ENCODE assay signal across 11 mouse cellular contexts in genomic region chr14:25555848-25556247, GRCm38 (mm10).
DNase-seq lines count a peak whose midpoint lies in the region; ATAC-seq lines count a peak whose summit lies in the region.
"Had no signal": no experiment of that assay in that cellular context is flagged by ENCODE, and none has a peak within 500 bp of the region (broad histone marks: within the 10 kb centered on the region; RNA-seq: fewer than 3 reads in every experiment).

No protein-coding gene starts in this region.

- 0 out of 2 replicates have a peak overlapping the region, but pooled peaks have one; percentile 63 for H3K27ac ChIP-seq in heart, embryonic 10.5 days
- no peak overlapping the region; the same call in 1 of the 2 replicates for H3K27ac ChIP-seq in embryonic facial prominence, embryonic 11.5 days (replicated peaks; ENCODE audit: low read depth, low read length)
- H3K27ac ChIP-seq in hindbrain, embryonic 12.5 days = peak overlapping the region; percentile 70
- peak overlapping the region; percentile 84 for H3K27ac ChIP-seq in midbrain, embryonic 13.5 days
- H3K27ac ChIP-seq: liver, embryonic 15.5 days had no signal

- no peak overlapping the region; the same call in 1 of the 2 replicates for H3K4me3 ChIP-seq in heart, embryonic 10.5 days
- H3K4me3 ChIP-seq in embryonic facial prominence, embryonic 11.5 days (ENCODE audit: low read depth, low read length) = no peak overlapping the region
- H3K4me3 ChIP-seq in hindbrain, embryonic 12.5 days = no peak overlapping the region
- no peak overlapping the region for H3K4me3 ChIP-seq in midbrain, embryonic 13.5 days (replicated peaks)
- H3K4me3 ChIP-seq: liver, embryonic 15.5 days had no signal

- intact Hi-C loops in gastrocnemius, postnatal 36 days (cut with DNase I) = no loop called here

- H3K27me3 ChIP-seq in heart, embryonic 10.5 days (ENCODE audit: insufficient read depth, poor library complexity, severe bottlenecking) = no peaks in the 10 kb centered on the region
- no peaks in the 10 kb centered on the region for H3K27me3 ChIP-seq in embryonic facial prominence, embryonic 11.5 days (ENCODE audit: control insufficient read depth, insufficient read depth, low read length)
- no peaks in the 10 kb centered on the region for H3K27me3 ChIP-seq in hindbrain, embryonic 12.5 days
- H3K27me3 ChIP-seq in midbrain, embryonic 13.5 days = no peaks in the 10 kb centered on the region
- H3K27me3 ChIP-seq: liver, embryonic 15.5 days had no signal

- H3K9me3 ChIP-seq in heart, embryonic 10.5 days = no peaks in the 10 kb centered on the region
- H3K9me3 ChIP-seq in embryonic facial prominence, embryonic 11.5 days (replicated peaks; ENCODE audit: control insufficient read depth, low read length) = no peaks in the 10 kb centered on the region
- H3K9me3 ChIP-seq in hindbrain, embryonic 12.5 days (replicated peaks) = no peaks in the 10 kb centered on the region
- no peaks in the 10 kb centered on the region for H3K9me3 ChIP-seq in midbrain, embryonic 13.5 days
- H3K9me3 ChIP-seq: liver, embryonic 15.5 days had no signal

- 0 out of 2 replicates have a peak overlapping the region, but pooled peaks have one; percentile 32 for H3K9ac ChIP-seq in embryonic facial prominence, embryonic 11.5 days (replicated peaks; ENCODE audit: low read length)
- H3K9ac ChIP-seq in hindbrain, embryonic 12.5 days = peak overlapping the region; percentile 41; the same call in 1 of the 2 replicates
- H3K9ac ChIP-seq in midbrain, embryonic 13.5 days (replicated peaks) = peak overlapping the region; percentile 53; the same call in 1 of the 2 replicates
- H3K9ac ChIP-seq: liver, embryonic 15.5 days had no signal

- H3K4me2 ChIP-seq in embryonic facial prominence, embryonic 11.5 days (ENCODE audit: low read depth, low read length) = no peak overlapping the region; the same call in 1 of the 2 replicates
- H3K4me2 ChIP-seq in hindbrain, embryonic 12.5 days (replicated peaks) = peak overlapping the region; percentile 14; the same call in 1 of the 2 replicates
- H3K4me2 ChIP-seq in midbrain, embryonic 13.5 days (replicated peaks) = peak overlapping the region; percentile 30
- H3K4me2 ChIP-seq: liver, embryonic 15.5 days had no signal

- 15% methylated on average over 7 of the region's 7 CpGs for WGBS in heart, embryonic 10.5 days
- 3% methylated on average over 7 of the region's 7 CpGs for WGBS in embryonic facial prominence, embryonic 11.5 days
- 10% methylated on average over 7 of the region's 7 CpGs for WGBS in hindbrain, embryonic 12.5 days
- WGBS in midbrain, embryonic 13.5 days = 5% methylated on average over 7 of the region's 7 CpGs

- DNase-seq in heart, embryonic 10.5 days (ENCODE audit: low spot score) = no peak
- no peak for DNase-seq in heart, adult 18-20 months
- no peak for DNase-seq in embryonic facial prominence, embryonic 11.5 days (ENCODE audit: low spot score)
- no peak for DNase-seq in layer of hippocampus, adult 18-20 months (ENCODE audit: low spot score in 2 of 2)
- no peak for DNase-seq in gastrocnemius, postnatal 36 days
- DNase-seq: adrenal gland, postnatal 25 days; gastrocnemius, postnatal 10 days had no signal

- H3K36me3 ChIP-seq in heart, embryonic 10.5 days = peaks cover 27% of the 10 kb centered on the region
- H3K36me3 ChIP-seq in embryonic facial prominence, embryonic 11.5 days (replicated peaks; ENCODE audit: control insufficient read depth, insufficient read depth, low read depth, low read length) = no peaks in the 10 kb centered on the region
- peaks cover 31% of the 10 kb centered on the region for H3K36me3 ChIP-seq in hindbrain, embryonic 12.5 days
- peaks cover 26% of the 10 kb centered on the region for H3K36me3 ChIP-seq in midbrain, embryonic 13.5 days

- ATAC-seq in embryonic facial prominence, embryonic 11.5 days (replicated peaks; ENCODE audit: insufficient number of reproducible peaks, low FRiP score, low TSS enrichment, low read depth) = no peak
- ATAC-seq in hindbrain, embryonic 12.5 days (ENCODE audit: low FRiP score) = no peak
- no peak for ATAC-seq in midbrain, embryonic 13.5 days
- no peak for ATAC-seq in megakaryocyte-erythroid progenitor cell, adult 5-6 weeks (replicated peaks; ENCODE audit: low FRiP score, low TSS enrichment, poor library complexity, severe bottlenecking)

- peaks cover 86% of the 10 kb centered on the region for H3K4me1 ChIP-seq in heart, embryonic 10.5 days
- peaks cover 25% of the 10 kb centered on the region for H3K4me1 ChIP-seq in embryonic facial prominence, embryonic 11.5 days (ENCODE audit: control insufficient read depth, insufficient read depth, low read length)
- H3K4me1 ChIP-seq in hindbrain, embryonic 12.5 days = peaks cover 60% of the 10 kb centered on the region
- peaks cover 83% of the 10 kb centered on the region for H3K4me1 ChIP-seq in midbrain, embryonic 13.5 days (replicated peaks)
